Mouse (Mus musculus): ENCODE measurements at regions not wholly inside any gene's neighbourhood (a gene's known extent, or its start where the extent isn't known, plus 50 kb on each side); places are given as distances from the start of the nearest gene placed in this dataset.

DNA sequence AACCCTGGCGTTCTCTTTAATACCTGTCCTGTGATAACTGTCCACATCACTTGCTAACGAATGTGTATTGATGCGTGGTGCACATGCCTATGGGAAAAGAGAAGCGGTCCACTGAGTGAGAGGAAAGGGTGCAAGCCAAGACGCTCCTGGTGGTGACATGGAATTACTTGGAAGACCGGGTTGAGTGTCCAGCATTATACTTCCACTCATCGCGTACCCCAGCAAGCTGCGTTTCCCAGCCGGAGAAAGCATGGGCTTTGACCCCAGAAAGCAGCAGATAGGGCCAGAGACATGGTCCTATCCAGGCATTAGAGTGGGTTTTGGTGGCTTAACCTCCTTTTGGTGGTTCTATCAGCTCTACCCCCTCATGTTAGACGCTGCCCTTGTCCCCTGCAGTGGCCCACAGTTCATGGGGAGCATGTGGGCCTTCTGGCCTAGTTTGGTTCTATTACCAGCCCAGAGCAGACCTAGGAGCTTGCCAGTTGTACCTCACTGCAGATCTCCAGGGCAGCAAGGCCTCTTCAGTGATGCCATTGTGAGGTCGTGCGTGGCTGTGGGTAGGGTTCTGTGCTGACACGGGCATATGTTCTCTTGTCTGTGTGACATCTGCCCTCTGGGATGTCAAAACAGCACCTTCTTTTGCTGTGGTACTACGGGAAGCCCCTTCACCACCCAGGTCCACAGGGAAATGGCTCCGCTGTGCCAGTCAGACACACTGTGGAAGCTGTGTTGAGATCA, 903.3 kb upstream of the Car8 start:
- no peaks in the 10 kb centered on the region for H3K27me3 ChIP-seq (replicated peaks; ENCODE audit: control insufficient read depth, insufficient read depth, low read length)
- DNase-seq, result no peak
- no peaks in the 10 kb centered on the region for H3K4me1 ChIP-seq (ENCODE audit: control insufficient read depth, insufficient read depth, low read length)
- H3K27ac ChIP-seq (ENCODE audit: insufficient read depth, low read depth, low read length), result no peak overlapping the region
- H3K36me3 ChIP-seq (ENCODE audit: control insufficient read depth, insufficient read depth, low read length), result no peaks in the 10 kb centered on the region
- H3K4me3 ChIP-seq (ENCODE audit: insufficient read depth, low read depth, low read length), result no peak overlapping the region
- 90% methylated on average over 16 of the region's 16 CpGs for WGBS
- TF ChIP-seq CTCF (conservative IDR thresholded peaks at IDR 0.05; ENCODE audit: insufficient read depth, insufficient read length, low read depth, low read length), result no peak

DNA sequence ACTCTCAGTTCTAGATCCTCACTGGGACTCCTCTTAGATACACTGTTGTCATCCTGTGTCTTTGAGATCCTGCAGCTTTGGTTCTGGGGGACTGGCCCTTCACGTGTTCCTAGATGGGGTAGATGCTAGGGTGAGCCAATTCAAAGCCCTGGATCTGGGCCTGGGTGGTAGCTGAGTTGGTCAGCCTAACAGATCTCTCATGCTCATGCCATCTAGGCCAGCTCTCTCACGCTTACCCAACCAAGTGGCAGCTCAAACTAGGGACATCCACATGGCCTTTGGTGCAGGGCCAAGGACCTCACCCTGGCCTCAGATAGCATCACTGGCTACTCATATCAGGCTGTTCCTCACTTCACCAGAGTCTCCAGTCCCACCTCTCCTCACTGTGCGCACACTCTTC, 901.9 kb upstream of the Car8 start:
- no peak for TF ChIP-seq CTCF (conservative IDR thresholded peaks at IDR 0.05; ENCODE audit: insufficient read depth, insufficient read length, low read depth, low read length)
- no peak for TF ChIP-seq POLR2A (IDR thresholded peaks at IDR 0.05; ENCODE audit: low read depth, low read length)
- DNase-seq, result no peak
- H3K36me3 ChIP-seq (ENCODE audit: control insufficient read depth, insufficient read depth, low read length), result no peaks in the 10 kb centered on the region
- H3K27me3 ChIP-seq (replicated peaks; ENCODE audit: control insufficient read depth, insufficient read depth, low read length), result no peaks in the 10 kb centered on the region
- 93% methylated on average over 3 of the region's 3 CpGs for WGBS
- H3K4me3 ChIP-seq (ENCODE audit: insufficient read depth, low read depth, low read length), result no peak overlapping the region
- H3K27ac ChIP-seq (ENCODE audit: insufficient read depth, low read depth, low read length), result no peak overlapping the region
- H3K4me1 ChIP-seq (ENCODE audit: control insufficient read depth, insufficient read depth, low read length), result no peaks in the 10 kb centered on the region

DNA sequence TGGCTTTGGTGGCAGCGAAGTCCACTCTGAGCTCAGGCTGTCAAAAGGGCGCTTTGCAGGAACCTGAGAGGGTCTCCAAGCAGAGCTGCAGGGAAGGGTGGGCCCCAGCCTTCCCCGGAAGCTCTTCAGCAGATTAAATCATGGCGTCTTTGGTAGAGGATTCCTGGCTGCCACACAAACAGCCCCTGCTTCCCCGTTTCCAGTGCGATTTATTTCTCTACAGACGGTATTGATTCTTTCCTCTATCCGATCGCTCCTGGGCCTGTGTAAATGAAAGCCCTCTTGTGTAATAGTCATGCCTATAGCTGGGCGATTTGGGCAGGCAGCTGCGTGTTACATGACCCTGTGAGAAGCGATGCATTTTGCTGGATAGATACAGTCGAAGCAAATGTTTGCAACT, 897.8 kb upstream of the Car8 start:
- Histone ChIP-seq H3K4me3 (ENCODE audit: insufficient read depth, low read depth, low read length) (no peak overlapping the region), H3K36me3 (ENCODE audit: control insufficient read depth, insufficient read depth, low read length) (no peaks in the 10 kb centered on the region), H3K27ac (ENCODE audit: insufficient read depth, low read depth, low read length) (no peak overlapping the region), H3K27me3 (replicated peaks; ENCODE audit: control insufficient read depth, insufficient read depth, low read length) (no peaks in the 10 kb centered on the region), H3K4me1 (ENCODE audit: control insufficient read depth, insufficient read depth, low read length) (no peaks in the 10 kb centered on the region)
- DNase-seq, result no peak
- TF ChIP-seq POLR2A (IDR thresholded peaks at IDR 0.05; ENCODE audit: low read depth, low read length) (no peak), CTCF (conservative IDR thresholded peaks at IDR 0.05; ENCODE audit: insufficient read depth, insufficient read length, low read depth, low read length) (no peak)
- WGBS, result 72% methylated on average over 13 of the region's 13 CpGs

- TF ChIP-seq POLR2A (IDR thresholded peaks at IDR 0.05; ENCODE audit: low read depth, low read length) (no peak), CTCF (conservative IDR thresholded peaks at IDR 0.05; ENCODE audit: insufficient read depth, insufficient read length, low read depth, low read length) (no peak)
- 20% methylated on average over 10 of the region's 10 CpGs for WGBS
- Histone ChIP-seq H3K4me1 (ENCODE audit: control insufficient read depth, insufficient read depth, low read length) (no peaks in the 10 kb centered on the region), H3K4me3 (ENCODE audit: insufficient read depth, low read depth, low read length) (0 out of 2 replicates have a peak overlapping the region, but pooled peaks have one; percentile 7), H3K27ac (ENCODE audit: insufficient read depth, low read depth, low read length) (no peak overlapping the region), H3K27me3 (replicated peaks; ENCODE audit: control insufficient read depth, insufficient read depth, low read length) (no peaks in the 10 kb centered on the region), H3K36me3 (ENCODE audit: control insufficient read depth, insufficient read depth, low read length) (no peaks in the 10 kb centered on the region)
- no peak for DNase-seq
Observed at GRCm38 (mm10) chr4:9136188-9136569, 897.3 kb upstream of the Car8 start.

DNA sequence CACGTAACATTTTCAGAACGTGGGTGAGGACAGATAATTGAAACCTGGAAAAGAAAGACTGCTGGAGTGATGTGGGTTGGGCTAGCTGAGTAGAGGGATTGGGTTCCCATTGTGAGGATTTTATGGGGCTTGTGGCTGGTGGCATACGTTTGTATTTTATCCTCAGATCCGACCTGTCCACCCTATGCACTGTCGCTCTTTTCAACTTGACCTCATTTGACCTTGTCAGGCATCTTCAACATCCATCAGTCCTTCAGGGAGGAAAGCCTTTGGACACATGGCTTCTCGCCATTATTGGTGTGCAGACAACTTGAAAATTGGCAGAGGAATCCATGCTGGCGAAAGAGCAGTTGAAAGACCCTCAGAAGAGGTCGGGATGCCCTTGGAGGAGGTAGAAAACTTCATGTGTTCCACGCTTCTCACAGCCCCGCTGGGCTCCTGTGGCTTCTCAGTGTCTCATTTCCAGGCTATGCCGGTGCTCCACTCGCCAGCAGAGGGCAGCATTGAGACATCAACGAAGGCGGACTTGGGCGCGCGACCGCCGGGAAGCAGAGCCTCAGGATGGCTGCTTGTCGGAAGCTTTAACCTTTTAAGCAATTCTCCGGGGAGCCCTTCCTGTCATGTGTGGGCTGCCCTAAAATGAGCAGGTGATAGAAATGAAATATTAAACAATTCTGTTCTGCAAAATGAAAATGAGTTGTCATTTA, 896.8 kb upstream of the Car8 start:
- no peaks in the 10 kb centered on the region for H3K4me1 ChIP-seq (ENCODE audit: control insufficient read depth, insufficient read depth, low read length)
- 6% methylated on average over 21 of the region's 21 CpGs for WGBS
- no peak overlapping the region for H3K4me3 ChIP-seq (ENCODE audit: insufficient read depth, low read depth, low read length)

GRCm38 (mm10) chr4:9133695-9134094, 894.9 kb upstream of the Car8 start:
- no peaks in the 10 kb centered on the region for H3K4me1 ChIP-seq (ENCODE audit: control insufficient read depth, insufficient read depth, low read length)
- H3K4me3 ChIP-seq (ENCODE audit: insufficient read depth, low read depth, low read length), result no peak overlapping the region
- H3K27ac ChIP-seq (ENCODE audit: insufficient read depth, low read depth, low read length), result no peak overlapping the region
- H3K36me3 ChIP-seq (ENCODE audit: control insufficient read depth, insufficient read depth, low read length), result no peaks in the 10 kb centered on the region
- TF ChIP-seq POLR2A (IDR thresholded peaks at IDR 0.05; ENCODE audit: low read depth, low read length) (no peak), CTCF (conservative IDR thresholded peaks at IDR 0.05; ENCODE audit: insufficient read depth, insufficient read length, low read depth, low read length) (no peak)
- no peaks in the 10 kb centered on the region for H3K27me3 ChIP-seq (replicated peaks; ENCODE audit: control insufficient read depth, insufficient read depth, low read length)
- WGBS, result 71% methylated on average over 2 of the region's 2 CpGs
- DNase-seq, result no peak

More for the DNA sequence above, 896.8 kb upstream of the Car8 start:
- Histone ChIP-seq H3K27me3 (replicated peaks; ENCODE audit: control insufficient read depth, insufficient read depth, low read length) (no peaks in the 10 kb centered on the region), H3K27ac (ENCODE audit: insufficient read depth, low read depth, low read length) (no peak overlapping the region), H3K36me3 (ENCODE audit: control insufficient read depth, insufficient read depth, low read length) (no peaks in the 10 kb centered on the region)
- peak; percentile 89 for DNase-seq
- TF ChIP-seq CTCF (conservative IDR thresholded peaks at IDR 0.05; ENCODE audit: insufficient read depth, insufficient read length, low read depth, low read length) (peak; percentile 91), POLR2A (IDR thresholded peaks at IDR 0.05; ENCODE audit: low read depth, low read length) (no peak)

DNA sequence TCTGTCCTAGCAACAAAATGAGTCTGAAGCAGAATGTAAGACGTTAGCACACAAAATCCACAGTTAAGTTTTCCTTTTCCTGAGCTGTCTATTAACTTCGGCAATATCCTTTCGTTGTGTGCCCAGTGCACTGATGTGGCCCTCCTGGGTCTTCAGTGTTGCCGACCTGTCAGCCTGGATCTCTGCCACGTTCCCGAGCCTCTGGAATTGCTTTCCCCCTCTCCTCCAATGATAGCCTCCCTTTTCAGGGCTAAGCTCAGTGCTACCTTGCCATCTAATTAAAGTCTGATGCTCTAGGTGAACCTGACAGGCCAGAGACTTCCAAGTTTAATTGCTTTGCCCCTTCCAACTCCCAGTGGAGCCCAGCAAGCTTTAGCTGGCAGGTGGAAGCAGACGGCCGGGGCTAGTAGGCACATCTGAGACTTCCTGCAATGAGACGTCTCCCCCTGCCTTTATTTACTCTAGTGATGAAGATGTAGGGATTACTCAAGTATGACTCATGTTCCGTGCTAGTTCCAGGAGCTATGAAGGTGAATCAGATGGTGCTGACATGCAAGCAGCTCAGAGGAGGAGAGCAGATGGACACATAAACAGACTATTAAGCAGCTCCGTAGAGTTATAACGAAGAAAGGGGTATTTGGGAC, 894.3 kb upstream of the Car8 start:
- no peak for DNase-seq
- H3K27me3 ChIP-seq (replicated peaks; ENCODE audit: control insufficient read depth, insufficient read depth, low read length), result no peaks in the 10 kb centered on the region
- H3K4me3 ChIP-seq (ENCODE audit: insufficient read depth, low read depth, low read length), result no peak overlapping the region
- TF ChIP-seq CTCF (conservative IDR thresholded peaks at IDR 0.05; ENCODE audit: insufficient read depth, insufficient read length, low read depth, low read length), result no peak
- no peaks in the 10 kb centered on the region for H3K4me1 ChIP-seq (ENCODE audit: control insufficient read depth, insufficient read depth, low read length)
- H3K36me3 ChIP-seq (ENCODE audit: control insufficient read depth, insufficient read depth, low read length), result no peaks in the 10 kb centered on the region
- no peak overlapping the region for H3K27ac ChIP-seq (ENCODE audit: insufficient read depth, low read depth, low read length)
- 54% methylated on average over 12 of the region's 12 CpGs for WGBS

Data from kidney, adult 2 months (tissue).